Mouse (Mus musculus): ENCODE results near the gene Prrxl1. TPM values are rescaled to one million over a fixed set of nuclear protein-coding genes. Genes with fewer than 3 reads are reported as not detected.

Prrxl1 gene
- 0.08 and 0.10 TPM in 2 replicates for polyA plus RNA-seq (2015; fragmentation: Nextera tagmentation; extraction: Ambion mirVana)

GRCm38 (mm10) chr14:32599290-32600041 is at the start of gene Prrxl1:
Gene Prrxl1, plus strand, starts transcription at chr14:32599407.

GRCm38 (mm10) chr14:32685124-32685826 is 86.1 kb downstream of the Prrxl1 start, which contains the start of gene 3425401B19Rik:
Gene 3425401B19Rik, minus strand, starts transcription at chr14:32685293.

Other genes with a start within 250 kb of the Prrxl1 start
- gene 1700024G13Rik, start 211.0 kb upstream of the Prrxl1 start, polyA plus RNA-seq (2015; fragmentation: Nextera tagmentation; extraction: Ambion mirVana): not detected in 2 replicates
- 0.15 and 0.17 TPM in 2 replicates for gene Slc18a3, start 134.6 kb upstream of the Prrxl1 start, polyA plus RNA-seq (2015; fragmentation: Nextera tagmentation; extraction: Ambion mirVana)
- gene Chat, start 133.4 kb upstream of the Prrxl1 start, polyA plus RNA-seq (2015; fragmentation: Nextera tagmentation; extraction: Ambion mirVana): not detected in 2 replicates
- 6.3 and 8.3 TPM in 2 replicates for gene Ercc6, start 85.9 kb upstream of the Prrxl1 start, polyA plus RNA-seq (2015; fragmentation: Nextera tagmentation; extraction: Ambion mirVana)
- gene 3425401B19Rik, start 85.9 kb downstream of the Prrxl1 start, polyA plus RNA-seq (2015; fragmentation: Nextera tagmentation; extraction: Ambion mirVana): 0.02 TPM in 1 of 2 replicates, not detected in the other
- gene Tmem273, start 186.6 kb downstream of the Prrxl1 start, polyA plus RNA-seq (2015; fragmentation: Nextera tagmentation; extraction: Ambion mirVana): 0.54 and 1.5 TPM in 2 replicates
- 0.07 TPM in 1 of 2 replicates, not detected in the other for gene Fam170b, start 234.6 kb downstream of the Prrxl1 start, polyA plus RNA-seq (2015; fragmentation: Nextera tagmentation; extraction: Ambion mirVana)